Comparison of ENCODE assay signal across 29 mouse cellular contexts in the genomic region with DNA sequence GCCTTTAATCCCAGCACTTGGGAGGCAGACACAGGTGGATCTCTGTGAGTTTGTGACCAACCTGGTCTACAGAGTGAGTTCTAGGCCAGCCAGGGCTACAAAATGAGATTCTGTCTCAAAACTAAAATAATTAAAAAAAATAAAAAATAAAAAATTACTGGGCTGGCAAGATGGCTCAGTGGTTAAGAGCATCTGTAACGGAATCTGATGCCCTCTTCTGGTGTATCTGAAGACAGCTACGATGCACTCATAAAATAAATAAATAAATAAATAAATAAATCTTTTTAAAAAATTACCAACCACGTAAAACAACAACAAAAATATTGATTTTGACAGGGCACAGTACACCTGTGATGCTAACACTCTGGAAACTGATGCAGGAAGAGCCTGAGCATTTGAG. TPM values are rescaled to one million over a fixed set of nuclear protein-coding genes. Genes with fewer than 3 reads are reported as not detected.
"Had no signal": no experiment of that assay in that cellular context is flagged by ENCODE, and none has a peak within 500 bp of the region (broad histone marks: within the 10 kb centered on the region; RNA-seq: fewer than 3 reads in every experiment).

No protein-coding gene starts in this region.

- H3K27me3 ChIP-seq: limb, embryonic 12.5 days; limb, embryonic 15.5 days; midbrain, embryonic 12.5 days; midbrain, embryonic 15.5 days; neural tube, embryonic 12.5 days; neural tube, embryonic 15.5 days had no signal

- H3K4me2 ChIP-seq: limb, embryonic 12.5 days; limb, embryonic 15.5 days; liver, embryonic 11.5 days; lung, embryonic 14.5 days; midbrain, embryonic 12.5 days; midbrain, embryonic 15.5 days; neural tube, embryonic 12.5 days; neural tube, embryonic 15.5 days had no signal

- DNase-seq: kidney, adult 18-20 months; kidney, postnatal 10 days; kidney, postnatal 36 days; left cerebral cortex, postnatal 4 days; liver, postnatal 0 days; lung, embryonic 14.5 days; right cerebral cortex, adult 18-20 months; right cerebral cortex, postnatal 14 days; thymus, adult 18-20 months; thymus, postnatal 36 days had no signal

- H3K27ac ChIP-seq: limb, embryonic 12.5 days; limb, embryonic 15.5 days; liver, embryonic 14.5 days; macrophage; midbrain, embryonic 12.5 days; midbrain, embryonic 15.5 days; neural tube, embryonic 12.5 days; neural tube, embryonic 15.5 days had no signal

- ATAC-seq: liver, postnatal 0 days; lung, postnatal 0 days; midbrain, embryonic 15.5 days had no signal

- H3K4me1 ChIP-seq: limb, embryonic 12.5 days; limb, embryonic 15.5 days; midbrain, embryonic 12.5 days; midbrain, embryonic 15.5 days; neural tube, embryonic 12.5 days; neural tube, embryonic 15.5 days had no signal

- H3K4me3 ChIP-seq: limb, embryonic 12.5 days; limb, embryonic 15.5 days; midbrain, embryonic 12.5 days; midbrain, embryonic 15.5 days; neural tube, embryonic 12.5 days; neural tube, embryonic 15.5 days had no signal

- H3K9ac ChIP-seq: limb, embryonic 12.5 days; limb, embryonic 15.5 days; liver, embryonic 14.5 days; liver, postnatal 0 days; lung, embryonic 14.5 days; midbrain, embryonic 12.5 days; midbrain, embryonic 15.5 days; neural tube, embryonic 12.5 days; neural tube, embryonic 15.5 days had no signal

- H3K36me3 ChIP-seq: limb, embryonic 12.5 days; limb, embryonic 15.5 days; midbrain, embryonic 12.5 days; midbrain, embryonic 15.5 days; neural tube, embryonic 12.5 days; neural tube, embryonic 15.5 days had no signal

- H3K9me3 ChIP-seq: limb, embryonic 12.5 days; limb, embryonic 15.5 days; midbrain, embryonic 12.5 days; midbrain, embryonic 15.5 days; neural tube, embryonic 12.5 days; neural tube, embryonic 15.5 days had no signal

RNA-seq across cellular contexts. Expression of gene Gm17490, which starts 59.2 kb away (rescaled TPM):
- total RNA-seq: layer of hippocampus, postnatal 14 days; left cerebral cortex, adult 8-10 months; left cerebral cortex, postnatal 14 days; left cerebral cortex, postnatal 4 days; megakaryocyte, adult 5-6 weeks had no signal
- polyA plus RNA-seq: kidney, embryonic 14.5 days; limb, embryonic 12.5 days; limb, embryonic 15.5 days; liver, embryonic 11.5 days; liver, embryonic 14.5 days; liver, postnatal 0 days; lung, embryonic 14.5 days; lung, postnatal 0 days; macrophage; midbrain, embryonic 12.5 days; midbrain, embryonic 15.5 days; neural tube, embryonic 12.5 days; neural tube, embryonic 15.5 days; spleen, adult 2 months; stomach, embryonic 16.5 days; testis, adult 2 months; urinary bladder, adult 2 months had no signal
